Mouse (Mus musculus): ENCODE data around the gene Ctse. TPM values are rescaled to one million over a fixed set of nuclear protein-coding genes. Genes with fewer than 3 reads are reported as not detected.
"Not testable (repeated sequence)": the region's sequence is repeated elsewhere in the genome, so short reads cannot be mapped to it uniquely, and the experiment has no call there.

The Ctse gene
- polyA plus RNA-seq, 1 experiment from 2014 or later = 16.5 TPM

DNA sequence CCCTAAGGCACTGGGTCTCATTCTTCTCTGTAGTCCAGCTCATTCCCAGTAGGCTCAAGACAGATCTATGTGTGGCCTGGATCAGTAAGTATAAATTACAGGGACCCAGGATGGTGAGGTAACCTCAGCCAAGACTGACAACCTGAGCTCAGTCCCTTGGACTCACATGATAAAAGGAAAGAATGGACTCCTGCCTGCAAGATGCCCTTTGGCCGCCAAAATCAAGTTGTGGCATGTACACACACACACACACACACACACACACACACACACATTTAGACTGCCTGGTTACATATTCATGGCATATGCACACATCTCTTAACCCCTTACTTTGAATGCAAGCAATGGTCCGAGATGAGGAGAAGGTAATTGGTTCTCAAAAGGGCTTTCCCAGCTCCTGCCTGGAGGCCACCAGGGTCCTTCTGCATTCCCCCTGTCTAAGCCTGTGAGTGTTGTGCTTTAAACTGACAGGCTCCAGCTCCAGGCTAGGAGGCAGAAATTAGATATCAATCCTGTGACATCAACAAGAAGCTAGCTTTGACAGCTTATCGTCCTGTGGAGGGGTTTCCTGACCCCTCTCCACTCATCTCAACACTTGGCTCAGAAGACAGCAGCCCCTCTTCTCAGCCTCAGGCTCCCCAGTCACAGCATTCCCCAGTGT is 13.8 kb upstream of the Ctse start:
- Histone ChIP-seq H3K4me2 (ENCODE audit: low read length) (no peak overlapping the region), H3K27me3 (ENCODE audit: insufficient read depth, low read length) (no peaks in the 10 kb centered on the region), H3K9ac (ENCODE audit: low read depth, low read length) (no peak overlapping the region), H3K4me1 (replicated peaks; ENCODE audit: insufficient read depth, low read length) (no peaks in the 10 kb centered on the region), H3K9me3 (replicated peaks; ENCODE audit: low read length) (no peaks in the 10 kb centered on the region), H3K27ac (no peak overlapping the region), H3K4me3 (replicated peaks; ENCODE audit: low read depth, low read length) (no peak overlapping the region), H3K36me3 (ENCODE audit: insufficient read depth, low read length) (no peaks in the 10 kb centered on the region)
- DNase-seq (ENCODE audit: low spot score) (no peak), ATAC-seq (replicated peaks; ENCODE audit: low FRiP score, low read depth) (no peak)
- WGBS = 49% methylated on average over 3 of the region's 3 CpGs
- TF ChIP-seq CTCF (IDR thresholded peaks at IDR 0.05; ENCODE audit: low read depth) = no peak

DNA sequence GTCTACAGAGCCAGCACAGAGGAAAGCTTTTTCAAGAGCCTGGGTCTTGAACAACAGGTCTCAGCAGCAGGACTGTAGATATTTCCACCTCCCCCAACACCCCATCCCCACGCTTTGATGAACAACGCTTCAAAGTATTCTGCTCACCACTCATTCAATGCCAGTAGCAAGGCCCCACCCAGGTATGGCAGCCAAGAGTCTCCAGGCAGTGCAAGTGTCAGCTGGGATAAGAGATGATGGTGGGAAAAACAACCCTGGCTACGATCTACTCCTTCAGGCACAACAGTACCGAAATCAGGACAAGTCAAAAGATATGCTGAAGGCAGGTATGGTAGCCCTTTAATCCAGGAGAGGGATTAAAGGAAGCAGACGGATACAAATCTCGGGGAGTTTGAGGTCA is 11.9 kb upstream of the Ctse start:
- Histone ChIP-seq H3K4me1 (replicated peaks; ENCODE audit: insufficient read depth, low read length) (no peaks in the 10 kb centered on the region), H3K4me3 (replicated peaks; ENCODE audit: low read depth, low read length) (no peak overlapping the region), H3K27me3 (ENCODE audit: insufficient read depth, low read length) (no peaks in the 10 kb centered on the region), H3K4me2 (ENCODE audit: low read length) (no peak overlapping the region), H3K36me3 (ENCODE audit: insufficient read depth, low read length) (no peaks in the 10 kb centered on the region), H3K9me3 (replicated peaks; ENCODE audit: low read length) (no peaks in the 10 kb centered on the region), H3K27ac (no peak overlapping the region), H3K9ac (ENCODE audit: low read depth, low read length) (no peak overlapping the region)
- TF ChIP-seq CTCF (IDR thresholded peaks at IDR 0.05; ENCODE audit: low read depth) = no peak
- no peak for ATAC-seq (replicated peaks; ENCODE audit: low FRiP score, low read depth)
- 85% methylated on average over 6 of the region's 6 CpGs for WGBS
- DNase-seq (ENCODE audit: low spot score) = no peak

DNA sequence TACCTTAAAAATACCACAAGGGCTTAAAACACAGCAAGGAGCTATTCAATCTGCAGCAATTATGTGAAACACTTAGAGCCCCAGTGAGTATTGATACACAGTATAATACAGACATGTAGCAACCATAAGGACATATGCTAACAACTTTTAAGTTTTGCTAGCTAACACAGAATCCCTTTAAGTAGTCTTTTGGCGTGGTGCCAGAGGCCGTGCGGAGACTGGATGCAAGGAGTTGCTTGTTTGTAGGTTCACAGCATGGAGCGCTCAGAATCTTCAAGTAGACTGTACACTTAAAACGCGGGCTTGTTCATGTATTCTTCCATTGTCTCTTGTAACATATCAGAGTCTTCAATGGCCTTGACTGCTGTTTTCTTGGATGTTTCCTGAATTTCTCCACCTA is 5.9 kb upstream of the Ctse start:
- DNase-seq (ENCODE audit: low spot score); H3K4me3 ChIP-seq (replicated peaks; ENCODE audit: low read depth, low read length); H3K4me1 ChIP-seq (replicated peaks; ENCODE audit: insufficient read depth, low read length); H3K9me3 ChIP-seq (replicated peaks; ENCODE audit: low read length); H3K9ac ChIP-seq (ENCODE audit: low read depth, low read length); H3K27ac ChIP-seq; H3K36me3 ChIP-seq (ENCODE audit: insufficient read depth, low read length); H3K27me3 ChIP-seq (ENCODE audit: insufficient read depth, low read length); ATAC-seq (replicated peaks; ENCODE audit: low FRiP score, low read depth); H3K4me2 ChIP-seq (ENCODE audit: low read length): not testable (repeated sequence)
- 68% methylated on average over 6 of the region's 6 CpGs for WGBS

GRCm38 (mm10) chr1:131634495-131634894 is 3.6 kb upstream of the Ctse start:
- DNase-seq (ENCODE audit: low spot score) = no peak

DNA sequence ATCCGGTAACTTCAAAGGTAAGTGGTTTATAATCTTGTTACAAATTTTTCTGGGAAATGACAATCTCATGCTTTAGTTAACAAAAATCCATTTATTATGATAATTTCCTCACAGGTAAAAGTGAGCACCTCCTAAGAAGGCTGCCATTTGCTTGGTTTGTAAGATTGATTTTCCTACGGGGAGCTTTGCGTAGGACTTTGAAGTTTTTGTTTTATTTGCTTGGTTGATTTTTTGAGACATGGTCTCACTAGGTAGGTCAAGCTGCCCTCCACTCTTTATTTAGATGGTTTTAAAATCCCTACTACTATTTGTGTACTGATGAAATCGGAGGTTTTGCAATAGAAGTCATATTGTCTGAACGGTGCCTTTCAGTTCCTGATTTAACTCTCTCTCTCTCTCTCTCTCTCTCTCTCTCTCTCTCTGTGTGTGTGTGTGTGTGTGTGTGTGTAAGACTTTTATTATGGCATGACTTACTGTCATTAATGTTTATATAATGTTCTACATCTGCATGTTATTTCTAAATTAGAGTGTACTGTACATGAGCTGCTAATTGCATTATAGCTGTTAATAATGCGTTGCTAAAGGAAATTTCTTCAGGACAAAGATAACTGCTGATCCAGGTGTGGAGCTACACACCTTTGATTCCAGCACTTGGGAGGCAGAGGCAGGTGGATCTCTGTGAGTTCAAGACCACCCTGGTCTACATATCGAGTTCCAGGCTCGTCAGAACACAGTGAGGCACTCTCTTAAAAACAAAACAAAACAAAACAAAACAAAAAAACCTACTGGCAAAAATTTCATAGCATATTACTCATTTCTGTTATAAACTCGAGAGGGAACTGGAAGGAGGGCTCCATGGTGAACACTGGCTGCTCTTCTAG is 675 bp downstream of the Ctse start:
- Histone ChIP-seq H3K27ac (no peak overlapping the region), H3K36me3 (ENCODE audit: insufficient read depth, low read length) (no peaks in the 10 kb centered on the region), H3K4me3 (replicated peaks; ENCODE audit: low read depth, low read length) (no peak overlapping the region), H3K9me3 (replicated peaks; ENCODE audit: low read length) (no peaks in the 10 kb centered on the region), H3K4me1 (replicated peaks; ENCODE audit: insufficient read depth, low read length) (no peaks in the 10 kb centered on the region), H3K9ac (ENCODE audit: low read depth, low read length) (no peak overlapping the region), H3K4me2 (ENCODE audit: low read length) (no peak overlapping the region), H3K27me3 (ENCODE audit: insufficient read depth, low read length) (no peaks in the 10 kb centered on the region)
- 83% methylated on average over 9 of the region's 9 CpGs for WGBS
- no peak for TF ChIP-seq CTCF (IDR thresholded peaks at IDR 0.05; ENCODE audit: low read depth)
- ATAC-seq (replicated peaks; ENCODE audit: low FRiP score, low read depth) (no peak), DNase-seq (ENCODE audit: low spot score) (no peak)

More at GRCm38 (mm10) chr1:131634495-131634894, 3.6 kb upstream of the Ctse start:
- H3K9me3 ChIP-seq (replicated peaks; ENCODE audit: low read length) = no peaks in the 10 kb centered on the region
- no peaks in the 10 kb centered on the region for H3K27me3 ChIP-seq (ENCODE audit: insufficient read depth, low read length)
- no peaks in the 10 kb centered on the region for H3K36me3 ChIP-seq (ENCODE audit: insufficient read depth, low read length)
- H3K4me3 ChIP-seq (replicated peaks; ENCODE audit: low read depth, low read length) = no peak overlapping the region
- no peak overlapping the region for H3K4me2 ChIP-seq (ENCODE audit: low read length)
- no peak overlapping the region for H3K27ac ChIP-seq
- no peaks in the 10 kb centered on the region for H3K4me1 ChIP-seq (replicated peaks; ENCODE audit: insufficient read depth, low read length)
- no peak for TF ChIP-seq CTCF (IDR thresholded peaks at IDR 0.05; ENCODE audit: low read depth)
- no peak overlapping the region for H3K9ac ChIP-seq (ENCODE audit: low read depth, low read length)
- no peak for ATAC-seq (replicated peaks; ENCODE audit: low FRiP score, low read depth)

GRCm38 (mm10) chr1:131640062-131640461 is 2.0 kb downstream of the Ctse start:
- no peak overlapping the region for H3K9ac ChIP-seq (ENCODE audit: low read depth, low read length)
- no peaks in the 10 kb centered on the region for H3K4me1 ChIP-seq (replicated peaks; ENCODE audit: insufficient read depth, low read length)
- no peak overlapping the region for H3K4me3 ChIP-seq (replicated peaks; ENCODE audit: low read depth, low read length)
- WGBS = 81% methylated on average over 4 of the region's 4 CpGs
- no peak overlapping the region for H3K27ac ChIP-seq
- H3K27me3 ChIP-seq (ENCODE audit: insufficient read depth, low read length) = no peaks in the 10 kb centered on the region
- no peaks in the 10 kb centered on the region for H3K36me3 ChIP-seq (ENCODE audit: insufficient read depth, low read length)
- ATAC-seq (replicated peaks; ENCODE audit: low FRiP score, low read depth) = no peak
- TF ChIP-seq CTCF (IDR thresholded peaks at IDR 0.05; ENCODE audit: low read depth) = no peak
- H3K9me3 ChIP-seq (replicated peaks; ENCODE audit: low read length) = no peaks in the 10 kb centered on the region
- no peak overlapping the region for H3K4me2 ChIP-seq (ENCODE audit: low read length)
- no peak for DNase-seq (ENCODE audit: low spot score)
